Comparison of ENCODE assay signal across 9 mouse cellular contexts in genomic region chr11:114567045-114567780, GRCm38 (mm10).
A peak's percentile ranks its signal among the peaks of the same experiment; 100 is the strongest.
DNase-seq lines count a peak whose midpoint lies in the region; ATAC-seq and TF ChIP-seq lines count a peak whose summit lies in the region.
"Had no signal": no experiment of that assay in that cellular context is flagged by ENCODE, and none has a peak within 500 bp of the region (broad histone marks: within the 10 kb centered on the region; RNA-seq: fewer than 3 reads in every experiment).

No protein-coding gene starts in this region.

- no peaks in the 10 kb centered on the region for H3K36me3 ChIP-seq in embryonic facial prominence, embryonic 14.5 days (ENCODE audit: control insufficient read depth, insufficient read depth, low read length)
- no peaks in the 10 kb centered on the region for H3K36me3 ChIP-seq in hindbrain, embryonic 16.5 days (ENCODE audit: control insufficient read depth, insufficient read depth, low read length)
- H3K36me3 ChIP-seq in neural tube, embryonic 12.5 days: no peaks in the 10 kb centered on the region
- H3K36me3 ChIP-seq: lung, embryonic 15.5 days had no signal

- H3K4me1 ChIP-seq in embryonic facial prominence, embryonic 14.5 days (ENCODE audit: control insufficient read depth, insufficient read depth, low read length): peaks cover 14% of the 10 kb centered on the region
- H3K4me1 ChIP-seq in hindbrain, embryonic 16.5 days (ENCODE audit: control insufficient read depth, insufficient read depth, low read depth, low read length): peaks cover 17% of the 10 kb centered on the region
- H3K4me1 ChIP-seq in neural tube, embryonic 12.5 days: peaks cover 22% of the 10 kb centered on the region
- H3K4me1 ChIP-seq: lung, embryonic 15.5 days had no signal

- H3K27ac ChIP-seq in embryonic facial prominence, embryonic 14.5 days (replicated peaks; ENCODE audit: low read depth, low read length): no peak overlapping the region
- peak overlapping the region; percentile 27; the same call in 1 of the 2 replicates for H3K27ac ChIP-seq in hindbrain, embryonic 16.5 days (ENCODE audit: low read depth, low read length)
- no peak overlapping the region for H3K27ac ChIP-seq in neural tube, embryonic 12.5 days
- H3K27ac ChIP-seq: lung, embryonic 15.5 days had no signal

- intact Hi-C loops in left cerebral cortex, postnatal 10 days (cut with DNase I): no loop called here

- H3K9me3 ChIP-seq in embryonic facial prominence, embryonic 14.5 days (ENCODE audit: control insufficient read depth, low read length): 0 out of 2 replicates have a peak, but pooled peaks cover 7% of the 10 kb centered on the region
- H3K9me3 ChIP-seq in hindbrain, embryonic 16.5 days (ENCODE audit: control insufficient read depth, low read length): 0 out of 2 replicates have a peak, but pooled peaks cover 2% of the 10 kb centered on the region
- H3K9me3 ChIP-seq in neural tube, embryonic 12.5 days: peaks cover 11% of the 10 kb centered on the region; the same call in 1 of the 2 replicates
- H3K9me3 ChIP-seq: lung, embryonic 15.5 days had no signal

- no peak overlapping the region for H3K9ac ChIP-seq in embryonic facial prominence, embryonic 14.5 days (ENCODE audit: low read depth, low read length)
- no peak overlapping the region for H3K9ac ChIP-seq in hindbrain, embryonic 16.5 days (ENCODE audit: low read depth, low read length)
- H3K9ac ChIP-seq in neural tube, embryonic 12.5 days: no peak overlapping the region
- H3K9ac ChIP-seq: lung, embryonic 15.5 days had no signal

- TF ChIP-seq POLR2A in brain, embryonic 14.5 days (IDR thresholded peaks at IDR 0.05; ENCODE audit: borderline replicate concordance, extremely low read depth, insufficient read depth, insufficient read length, poor library complexity, severe bottlenecking): no peak

- peak; percentile 71 for DNase-seq in brain, embryonic 14.5 days (ENCODE audit: low read depth)
- DNase-seq in embryonic facial prominence, embryonic 14.5 days (ENCODE audit: low spot score): no peak
- no peak for DNase-seq in left cerebral cortex, postnatal 10 days (ENCODE audit: extremely low spot score in 1 of 2, low spot score in 2 of 2)
- DNase-seq in natural killer cell, adult 2 months (ENCODE audit: low spot score in 2 of 2): no peak
- DNase-seq: heart, adult 11 months had no signal

- no peak for TF ChIP-seq CTCF in brain, embryonic 14.5 days (IDR thresholded peaks at IDR 0.05; ENCODE audit: borderline replicate concordance, extremely low read depth, insufficient read depth, insufficient read length)

- 6% methylated on average over 20 of the region's 20 CpGs for WGBS in embryonic facial prominence, embryonic 14.5 days
- WGBS in hindbrain, embryonic 16.5 days: 7% methylated on average over 20 of the region's 20 CpGs
- WGBS in neural tube, embryonic 12.5 days: 8% methylated on average over 20 of the region's 20 CpGs

- H3K4me3 ChIP-seq in embryonic facial prominence, embryonic 14.5 days (ENCODE audit: low read depth, low read length): no peak overlapping the region
- no peak overlapping the region for H3K4me3 ChIP-seq in hindbrain, embryonic 16.5 days (ENCODE audit: low read length)
- no peak overlapping the region for H3K4me3 ChIP-seq in neural tube, embryonic 12.5 days
- H3K4me3 ChIP-seq: lung, embryonic 15.5 days had no signal

- 0 out of 2 replicates have a peak, but pooled peaks have one; percentile 12 for ATAC-seq in embryonic facial prominence, embryonic 14.5 days (ENCODE audit: low read depth)
- peak; percentile 52; the same call in 1 of the 2 replicates for ATAC-seq in hindbrain, embryonic 16.5 days
- peak; percentile 56; the same call in 1 of the 2 replicates for ATAC-seq in neural tube, embryonic 12.5 days (ENCODE audit: low FRiP score, low read depth)
- ATAC-seq in frontal cortex, adult (ENCODE audit: low TSS enrichment): no peak

- H3K27me3 ChIP-seq in embryonic facial prominence, embryonic 14.5 days (replicated peaks; ENCODE audit: control insufficient read depth, insufficient read depth, low read length): peaks cover 12% of the 10 kb centered on the region
- H3K27me3 ChIP-seq in hindbrain, embryonic 16.5 days (replicated peaks; ENCODE audit: control insufficient read depth, insufficient read depth, low read length): 0 out of 2 replicates have a peak, but pooled peaks cover 3% of the 10 kb centered on the region
- H3K27me3 ChIP-seq in neural tube, embryonic 12.5 days (replicated peaks): no peaks in the 10 kb centered on the region

- H3K4me2 ChIP-seq in embryonic facial prominence, embryonic 14.5 days (ENCODE audit: low read depth, low read length): peak overlapping the region; percentile 18; the same call in 1 of the 2 replicates
- peak overlapping the region; percentile 4; the same call in 1 of the 2 replicates for H3K4me2 ChIP-seq in hindbrain, embryonic 16.5 days (ENCODE audit: low read length)
- H3K4me2 ChIP-seq in neural tube, embryonic 12.5 days (replicated peaks): peak overlapping the region; percentile 24
- H3K4me2 ChIP-seq: lung, embryonic 15.5 days had no signal
